8 mouse cellular contexts compared by ENCODE assay signal in the genomic region with DNA sequence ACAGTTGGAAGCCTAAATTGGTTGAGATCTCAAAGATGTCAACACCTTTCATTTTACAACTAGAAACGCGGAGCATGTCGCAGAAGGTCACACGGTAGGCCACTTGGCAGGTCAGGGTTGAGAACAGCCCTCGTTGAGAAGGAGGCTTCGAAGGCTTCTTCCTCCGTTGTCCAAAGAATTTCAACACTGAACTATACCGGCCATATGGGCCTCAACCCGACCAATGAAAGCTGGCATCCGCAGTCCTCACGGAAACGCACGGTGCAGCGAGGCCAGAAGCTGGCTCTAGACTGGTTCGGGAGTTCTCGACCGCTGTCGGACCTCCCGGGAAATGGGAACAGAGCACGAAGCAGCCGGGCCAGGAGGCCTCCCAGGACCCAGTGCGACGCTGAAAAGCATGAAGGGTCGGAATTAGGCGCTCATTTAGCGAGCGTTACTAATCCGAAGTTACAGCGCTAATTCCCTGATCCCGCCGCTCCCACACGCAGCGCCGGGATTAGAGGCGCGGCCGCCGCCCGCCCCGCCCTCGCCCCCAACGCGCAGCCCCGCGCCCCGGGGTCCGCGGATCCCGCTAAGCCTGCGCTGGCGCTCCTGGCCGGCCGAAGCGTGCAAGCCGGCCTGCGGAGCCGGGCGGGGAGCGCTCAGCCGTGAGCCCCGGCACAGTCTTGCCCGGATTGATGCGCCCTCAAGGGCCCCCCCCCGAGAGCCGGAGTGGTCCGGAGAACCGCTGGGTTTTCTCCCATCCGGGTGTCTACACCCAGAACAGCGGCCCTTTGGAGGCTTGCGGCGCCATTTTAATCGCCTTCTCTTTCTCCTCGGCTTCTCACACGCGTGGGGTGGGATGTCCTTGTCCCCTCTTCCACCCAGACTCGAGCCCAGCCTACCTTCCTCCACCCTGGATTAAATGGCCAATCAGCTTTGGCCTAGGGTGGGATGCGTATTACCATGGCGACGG. TPM values are rescaled to one million over a fixed set of nuclear protein-coding genes. Genes with fewer than 3 reads are reported as not detected.
A peak's percentile ranks its signal among the peaks of the same experiment; 100 is the strongest.
DNase-seq lines count a peak whose midpoint lies in the region; ATAC-seq and TF ChIP-seq lines count a peak whose summit lies in the region.

No protein-coding gene starts in this region.

- peak overlapping the region; percentile 29 for H3K4me3 ChIP-seq in heart, postnatal 0 days (ENCODE audit: low read depth, low read length)
- H3K4me3 ChIP-seq in ES-E14 (ENCODE audit: insufficient read depth in 1 of 2, low read depth in 1 of 2, low read length in 2 of 2, poor library complexity in 1 of 2, severe bottlenecking in 1 of 2) = peak overlapping the region; percentile 14 to 36; a peak in 2 of 4 replicates
- peak overlapping the region; percentile 33 for H3K4me3 ChIP-seq in embryonic facial prominence, embryonic 15.5 days (replicated peaks)
- H3K4me3 ChIP-seq in limb, embryonic 13.5 days = peak overlapping the region; percentile 34

- no peaks in the 10 kb centered on the region for H3K4me1 ChIP-seq in heart, postnatal 0 days (ENCODE audit: control insufficient read depth, insufficient read depth)
- peaks cover 0 to 12% of the 10 kb centered on the region in 2 experiments; a peak in 2 of 4 replicates for H3K4me1 ChIP-seq in ES-E14 (ENCODE audit: control insufficient read depth in 2 of 2, insufficient read depth in 2 of 2, low read length in 2 of 2, poor library complexity in 1 of 2)
- H3K4me1 ChIP-seq in embryonic facial prominence, embryonic 15.5 days = peaks cover 21% of the 10 kb centered on the region
- peaks cover 23% of the 10 kb centered on the region for H3K4me1 ChIP-seq in limb, embryonic 13.5 days

- no peaks in the 10 kb centered on the region for H3K36me3 ChIP-seq in heart, postnatal 0 days (replicated peaks; ENCODE audit: control insufficient read depth, insufficient read depth, low read length)
- H3K36me3 ChIP-seq in ES-E14 (ENCODE audit: control insufficient read depth, insufficient read depth, low read length, poor library complexity, severe bottlenecking) = no peaks in the 10 kb centered on the region; the same call in 1 of the 2 replicates
- H3K36me3 ChIP-seq in embryonic facial prominence, embryonic 15.5 days = no peaks in the 10 kb centered on the region
- no peaks in the 10 kb centered on the region for H3K36me3 ChIP-seq in limb, embryonic 13.5 days

- TF ChIP-seq EP300 in heart, postnatal 0 days (IDR thresholded peaks at IDR 0.05; ENCODE audit: low read depth) = no peak

- intact Hi-C loops in gastrocnemius, postnatal 36 days (cut with DNase I) = no loop called here

- no peak overlapping the region for H3K27ac ChIP-seq in heart, postnatal 0 days (ENCODE audit: low read depth)
- no peak overlapping the region for H3K27ac ChIP-seq in ES-E14 (ENCODE audit: insufficient read depth, low read depth, low read length, poor library complexity, severe bottlenecking)
- H3K27ac ChIP-seq in embryonic facial prominence, embryonic 15.5 days (replicated peaks) = no peak overlapping the region
- H3K27ac ChIP-seq in limb, embryonic 13.5 days = no peak overlapping the region

- no peaks in the 10 kb centered on the region for H3K9me3 ChIP-seq in heart, postnatal 0 days (replicated peaks; ENCODE audit: control insufficient read depth, low read length)
- H3K9me3 ChIP-seq in ES-E14 (ENCODE audit: control insufficient read depth, insufficient read depth, low read depth, low read length) = no peaks in the 10 kb centered on the region
- no peaks in the 10 kb centered on the region for H3K9me3 ChIP-seq in embryonic facial prominence, embryonic 15.5 days (replicated peaks)
- no peaks in the 10 kb centered on the region; the same call in 1 of the 2 replicates for H3K9me3 ChIP-seq in limb, embryonic 13.5 days

- WGBS in heart, postnatal 0 days = 1% methylated on average over 75 of the region's 79 CpGs
- 1% methylated on average over 79 of the region's 79 CpGs for WGBS in embryonic facial prominence, embryonic 15.5 days
- under 1% methylated on average over 77 of the region's 79 CpGs for WGBS in limb, embryonic 13.5 days

- H3K4me2 ChIP-seq in heart, postnatal 0 days (ENCODE audit: low read depth, low read length) = peak overlapping the region; percentile 43
- H3K4me2 ChIP-seq in embryonic facial prominence, embryonic 15.5 days (replicated peaks) = peak overlapping the region; percentile 47
- peak overlapping the region; percentile 59 for H3K4me2 ChIP-seq in limb, embryonic 13.5 days (replicated peaks)

- TF ChIP-seq CTCF in heart, postnatal 0 days (IDR thresholded peaks at IDR 0.05; ENCODE audit: low read depth) = no peak

- no peak for DNase-seq in heart, postnatal 0 days (ENCODE audit: low spot score)
- no peak for DNase-seq in heart, adult 9 months (ENCODE audit: low spot score in 2 of 2)
- DNase-seq in ES-E14 (ENCODE audit: low read depth, low spot score) = no peak
- DNase-seq in yolk sac, embryonic 10.5 days (ENCODE audit: low spot score) = no peak
- no peak for DNase-seq in gastrocnemius, postnatal 36 days

- no peak overlapping the region for H3K9ac ChIP-seq in heart, postnatal 0 days (replicated peaks; ENCODE audit: low read depth, low read length)
- H3K9ac ChIP-seq in ES-E14 (ENCODE audit: insufficient read depth, low read depth, low read length, poor library complexity, severe bottlenecking) = no peak overlapping the region
- no peak overlapping the region for H3K9ac ChIP-seq in embryonic facial prominence, embryonic 15.5 days
- H3K9ac ChIP-seq in limb, embryonic 13.5 days = 0 out of 2 replicates have a peak overlapping the region, but pooled peaks have one; percentile 31

- H3K27me3 ChIP-seq in heart, postnatal 0 days (ENCODE audit: control insufficient read depth, insufficient read depth, low read length) = peaks cover 100% of the 10 kb centered on the region
- H3K27me3 ChIP-seq in embryonic facial prominence, embryonic 15.5 days = peaks cover 99% of the 10 kb centered on the region
- H3K27me3 ChIP-seq in limb, embryonic 13.5 days = peaks cover 100% of the 10 kb centered on the region

- in situ Hi-C loops in ES-E14 (cut with MboI; ENCODE audit: low sequenced_read_pairs in 2 of 2, unreplicated experiment in 2 of 2) = no loop called here

- no peak for ATAC-seq in heart, postnatal 0 days (ENCODE audit: insufficient read depth, low read depth)
- no peak for ATAC-seq in embryonic facial prominence, embryonic 15.5 days (ENCODE audit: insufficient number of reproducible peaks, low FRiP score, low TSS enrichment, low read depth)
- no peak for ATAC-seq in limb, embryonic 13.5 days (ENCODE audit: low FRiP score, low read depth)
- no peak for ATAC-seq in CD4-positive, CD25-positive, alpha-beta regulatory T cell, adult 4 months

TF ChIP-seq in ES-E14, 5 proteins besides CTCF, POLR2A, EP300 and RAD21:
- TF ChIP-seq HCFC1 (IDR thresholded peaks at IDR 0.05; ENCODE audit: borderline replicate concordance, insufficient read depth, low read length) (no peak), MAFK (IDR thresholded peaks at IDR 0.05; ENCODE audit: insufficient read depth, low read depth, low read length) (no peak)

RNA-seq across cellular contexts. Expression of a gene that starts 42.4 kb away (rescaled TPM):
- 32.6 and 87.4 TPM in 2 replicates for total RNA-seq in heart, postnatal 0 days (2014; rRNA removed; ENCODE audit: low replicate concordance)
- 15.9 and 17.1 TPM in 2 replicates for polyA plus RNA-seq in heart, postnatal 0 days (2015; fragmentation: Nextera tagmentation; extraction: Ambion mirVana)
- total RNA-seq in ES-E14 (2012; rRNA removed) = 163 and 240 TPM in 2 replicates
- polyA plus RNA-seq in embryonic facial prominence, embryonic 15.5 days (2015; fragmentation: Nextera tagmentation; extraction: Ambion mirVana) = 32.7 and 42.6 TPM in 2 replicates
- 32.9 and 35.3 TPM in 2 replicates for polyA plus RNA-seq in limb, embryonic 13.5 days (2015; fragmentation: Nextera tagmentation; extraction: Ambion mirVana)
- 10 to 100 TPM; 30.6 to 34.2 TPM for total RNA-seq in gastrocnemius, postnatal 36 days (2021)
- 10 to 100 TPM; 29.3 to 34.8 TPM for polyA plus RNA-seq in CD4-positive, CD25-positive, alpha-beta regulatory T cell, adult 4 months (2017; shearing (Covaris generic))
